Mouse (Mus musculus): Measurements from ENCODE around the gene Rcn3.

DNA sequence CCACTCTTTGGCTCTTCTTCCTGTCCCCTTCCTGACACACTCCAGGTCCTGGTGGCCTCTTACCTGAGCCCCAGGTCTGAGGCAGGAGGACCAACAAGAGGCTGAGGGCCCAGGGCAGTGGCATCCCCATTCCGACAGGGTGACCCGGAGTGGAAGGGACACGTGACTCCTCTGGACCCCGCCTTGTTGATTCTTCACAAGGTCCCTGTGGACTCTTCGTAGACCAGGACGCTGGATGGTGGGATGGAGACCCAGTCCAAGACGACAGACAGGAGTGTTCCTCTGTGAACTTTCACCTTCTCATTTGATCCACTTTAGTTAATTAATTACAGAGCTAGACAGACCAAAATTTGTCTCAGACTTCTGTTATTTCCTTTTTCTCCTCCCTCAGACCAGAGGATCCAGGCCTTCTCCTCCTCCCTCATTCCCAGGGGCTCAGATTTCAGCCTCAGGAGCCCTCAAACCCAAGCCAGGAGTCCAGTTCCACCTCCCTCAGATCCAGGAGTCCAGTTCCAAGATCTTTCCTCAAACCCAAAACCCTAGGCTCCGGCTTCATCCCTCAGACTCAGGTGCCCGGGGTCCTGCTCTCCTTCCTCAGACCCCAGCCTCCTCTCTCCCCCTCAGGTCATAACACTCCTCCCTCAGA is 11.0 kb upstream of the Rcn3 start:
- TF ChIP-seq HCFC1 (IDR thresholded peaks at IDR 0.05; ENCODE audit: borderline replicate concordance, insufficient read depth, low read length): no peak
- no peak for TF ChIP-seq ZNF384 (IDR thresholded peaks at IDR 0.05; ENCODE audit: low read depth, low read length)
- TF ChIP-seq MAFK (IDR thresholded peaks at IDR 0.05; ENCODE audit: insufficient read depth, low read depth, low read length): no peak
